Mouse (Mus musculus): ENCODE data around the gene Slc25a27. TPM values are rescaled to one million over a fixed set of nuclear protein-coding genes. Genes with fewer than 3 reads are reported as not detected.

Gene Slc25a27
- total RNA-seq (2017), result 7.9 and 9.6 TPM in 2 replicates

- ATAC-seq (ENCODE audit: extremely low read depth, insufficient number of reproducible peaks, low FRiP score, poor library complexity, severe bottlenecking), result peak; percentile 96
Observed at GRCm38 (mm10) chr17:43666576-43667289, at the start of gene Slc25a27. TSS of gene Slc25a27 (minus strand) at chr17:43667214.

- ATAC-seq (ENCODE audit: extremely low read depth, insufficient number of reproducible peaks, low FRiP score, poor library complexity, severe bottlenecking), result no peak
Observed at GRCm38 (mm10) chr17:43716601-43717000, 49.6 kb upstream of the Slc25a27 start.

- ATAC-seq (ENCODE audit: extremely low read depth, insufficient number of reproducible peaks, low FRiP score, poor library complexity, severe bottlenecking), result no peak
Observed at GRCm38 (mm10) chr17:43714191-43714590, 47.2 kb upstream of the Slc25a27 start.

- no peak for ATAC-seq (ENCODE audit: extremely low read depth, insufficient number of reproducible peaks, low FRiP score, poor library complexity, severe bottlenecking)
Observed at GRCm38 (mm10) chr17:43711557-43712352, 44.7 kb upstream of the Slc25a27 start.

- ATAC-seq (ENCODE audit: extremely low read depth, insufficient number of reproducible peaks, low FRiP score, poor library complexity, severe bottlenecking), result no peak
Observed at GRCm38 (mm10) chr17:43707254-43707653, 40.2 kb upstream of the Slc25a27 start.

- no peak for ATAC-seq (ENCODE audit: extremely low read depth, insufficient number of reproducible peaks, low FRiP score, poor library complexity, severe bottlenecking)
Observed at GRCm38 (mm10) chr17:43706749-43707148, 39.7 kb upstream of the Slc25a27 start.

GRCm38 (mm10) chr17:43704216-43704930 is 37.4 kb upstream of the Slc25a27 start:
- ATAC-seq (ENCODE audit: extremely low read depth, insufficient number of reproducible peaks, low FRiP score, poor library complexity, severe bottlenecking), result no peak

- ATAC-seq (ENCODE audit: extremely low read depth, insufficient number of reproducible peaks, low FRiP score, poor library complexity, severe bottlenecking), result no peak
Observed at GRCm38 (mm10) chr17:43701060-43701459, 34.0 kb upstream of the Slc25a27 start.

- peak; percentile 61; the same call in 1 of the 2 replicates for ATAC-seq (ENCODE audit: extremely low read depth, insufficient number of reproducible peaks, low FRiP score, poor library complexity, severe bottlenecking)
Observed at GRCm38 (mm10) chr17:43698997-43699649, 32.1 kb upstream of the Slc25a27 start.

- no peak for ATAC-seq (ENCODE audit: extremely low read depth, insufficient number of reproducible peaks, low FRiP score, poor library complexity, severe bottlenecking)
Observed at GRCm38 (mm10) chr17:43689591-43689990, 22.6 kb upstream of the Slc25a27 start.

GRCm38 (mm10) chr17:43684638-43685037 is 17.6 kb upstream of the Slc25a27 start:
- ATAC-seq (ENCODE audit: extremely low read depth, insufficient number of reproducible peaks, low FRiP score, poor library complexity, severe bottlenecking), result no peak

GRCm38 (mm10) chr17:43684086-43684485 is 17.1 kb upstream of the Slc25a27 start:
- ATAC-seq (ENCODE audit: extremely low read depth, insufficient number of reproducible peaks, low FRiP score, poor library complexity, severe bottlenecking), result no peak

- ATAC-seq (ENCODE audit: extremely low read depth, insufficient number of reproducible peaks, low FRiP score, poor library complexity, severe bottlenecking), result peak; percentile 58; the same call in 1 of the 2 replicates
Observed at GRCm38 (mm10) chr17:43677317-43677716, 10.3 kb upstream of the Slc25a27 start.

GRCm38 (mm10) chr17:43676241-43676640 is 9.2 kb upstream of the Slc25a27 start:
- ATAC-seq (ENCODE audit: extremely low read depth, insufficient number of reproducible peaks, low FRiP score, poor library complexity, severe bottlenecking), result peak; percentile 33; the same call in 1 of the 2 replicates

- no peak for ATAC-seq (ENCODE audit: extremely low read depth, insufficient number of reproducible peaks, low FRiP score, poor library complexity, severe bottlenecking)
Observed at GRCm38 (mm10) chr17:43675228-43675627, 8.2 kb upstream of the Slc25a27 start.

GRCm38 (mm10) chr17:43671907-43672306 is 4.9 kb upstream of the Slc25a27 start:
- ATAC-seq (ENCODE audit: extremely low read depth, insufficient number of reproducible peaks, low FRiP score, poor library complexity, severe bottlenecking), result no peak

- ATAC-seq (ENCODE audit: extremely low read depth, insufficient number of reproducible peaks, low FRiP score, poor library complexity, severe bottlenecking), result no peak
Observed at GRCm38 (mm10) chr17:43669145-43669695, 2.2 kb upstream of the Slc25a27 start.

- no peak for ATAC-seq (ENCODE audit: extremely low read depth, insufficient number of reproducible peaks, low FRiP score, poor library complexity, severe bottlenecking)
Observed at GRCm38 (mm10) chr17:43667290-43667843, 353 bp upstream of the Slc25a27 start, which contains the start of gene Cyp39a1. TSS of gene Cyp39a1 (plus strand) at chr17:43667425.

Measured in neutrophil, adult 5-6 weeks (primary cell).